Mouse (Mus musculus) lung, embryonic 14.5 days (tissue): ENCODE results near the gene Vmn1r30. TPM values are rescaled to one million over a fixed set of nuclear protein-coding genes. Genes with fewer than 3 reads are reported as not detected.

Source experiments
- ATAC-seq: fragments of 200-750 bp; cut with Nextera tagmentation; 2 replicates; pipeline ENCODE4 v1.8.0; 2017; ENCODE audit warnings: mild to moderate bottlenecking, moderate TSS enrichment, moderate library complexity; ENCODE audit not compliant: insufficient read depth
- DNase-seq: peaks from one replicate; pipeline ENCODE4 v3.0.0-alpha.2; 2015
- H3K27ac ChIP-seq: fragments of 300-500 bp; sonication (generic); 2 replicates; pipeline ENCODE4 v1.5.1; 2014; ENCODE audit warnings: low read depth, mild to moderate bottlenecking, moderate library complexity
- H3K27me3 ChIP-seq: fragments of 300-500 bp; sonication (generic); 2 replicates; pipeline ENCODE4 v1.6.1; 2014; ENCODE audit warnings: low read length, control low read depth; ENCODE audit not compliant: insufficient read depth
- H3K36me3 ChIP-seq: fragments of 300-500 bp; sonication (generic); 2 replicates; pipeline ENCODE4 v1.6.1; 2014; ENCODE audit warnings: control low read depth; ENCODE audit not compliant: insufficient read depth
- H3K4me1 ChIP-seq: fragments of 300-500 bp; sonication (generic); 2 replicates; pipeline ENCODE4 v1.6.1; 2014; ENCODE audit warnings: antibody characterized with exemption, control low read depth; ENCODE audit not compliant: insufficient read depth
- H3K4me2 ChIP-seq: fragments of 300-500 bp; sonication (generic); 2 replicates; pipeline ENCODE4 v1.6.1; 2014; ENCODE audit warnings: mild to moderate bottlenecking
- H3K4me3 ChIP-seq: fragments of 300-500 bp; sonication (generic); 2 replicates; pipeline ENCODE4 v1.5.1; 2014; ENCODE audit warnings: low read depth, low read length
- H3K9ac ChIP-seq: fragments of 300-500 bp; sonication (generic); 2 replicates; pipeline ENCODE4 v1.6.1; 2014
- H3K9me3 ChIP-seq: fragments of 300-500 bp; sonication (generic); 2 replicates; pipeline ENCODE4 v1.6.1; 2016; ENCODE audit warnings: low read depth, low read length, control low read depth
- CTCF ChIP-seq: IDR thresholded peaks from 2 replicates; pipeline ENCODE4 v1.5.1; 2016; ENCODE audit warnings: antibody characterized with exemption, low read depth
- WGBS: fragments of 180-500 bp; shearing (Covaris S2); extraction: QIAGEN DNeasy Blood & Tissue Kit; methylation state at CpG from one replicate; pipeline ENCODE4 v1.1.7; 2014; 5-methylcytosine and 5-hydroxymethylcytosine counted together
- polyA plus RNA-seq: library from polyadenylated mRNA; unstranded; fragments of >200 nt; fragmentation: Nextera tagmentation; extraction: Ambion mirVana; gene quantifications from 2 replicates; pipeline ENCODE4 v1.2.1, GENCODE M21; 2014

Vmn1r30 gene
- polyA plus RNA-seq = not detected in 2 replicates

DNA sequence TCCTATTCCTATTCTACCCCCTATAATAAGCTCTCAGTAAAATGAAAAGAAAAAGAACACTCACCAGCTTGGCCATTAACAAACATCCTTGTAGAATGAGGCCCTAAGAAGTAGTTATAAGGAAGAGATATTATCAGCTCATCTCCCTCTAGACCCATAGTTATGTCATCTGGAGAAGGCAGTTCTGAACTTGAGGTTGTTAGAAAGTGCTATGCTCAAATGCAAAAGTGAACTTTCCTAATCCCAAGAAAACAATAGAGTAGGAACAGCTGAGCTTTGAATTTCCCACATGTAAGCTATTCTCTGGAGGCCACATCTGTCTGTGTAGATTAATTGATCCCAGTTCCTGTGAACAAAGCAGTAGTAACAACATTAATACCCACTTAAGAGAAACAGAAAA, at the start of gene Vmn1r30:
Gene Vmn1r30 (minus strand): TSS at position 101 of the 400 bp plus-strand sequence.
- H3K27me3 ChIP-seq = no peaks in the 10 kb centered on the region
- H3K9ac ChIP-seq = no peak within 1 kb of the TSS
- DNase-seq (no peak), ATAC-seq (no peak)
- H3K9me3 ChIP-seq = no peaks in the 10 kb centered on the region
- no peak within 1 kb of the TSS for H3K27ac ChIP-seq
- H3K4me1 ChIP-seq = no peaks in the 10 kb centered on the region
- H3K4me3 ChIP-seq = no peak within 1 kb of the TSS
- no peak for TF ChIP-seq CTCF
- H3K36me3 ChIP-seq = no peaks in the 10 kb centered on the region
- H3K4me2 ChIP-seq = no peak within 1 kb of the TSS

DNA sequence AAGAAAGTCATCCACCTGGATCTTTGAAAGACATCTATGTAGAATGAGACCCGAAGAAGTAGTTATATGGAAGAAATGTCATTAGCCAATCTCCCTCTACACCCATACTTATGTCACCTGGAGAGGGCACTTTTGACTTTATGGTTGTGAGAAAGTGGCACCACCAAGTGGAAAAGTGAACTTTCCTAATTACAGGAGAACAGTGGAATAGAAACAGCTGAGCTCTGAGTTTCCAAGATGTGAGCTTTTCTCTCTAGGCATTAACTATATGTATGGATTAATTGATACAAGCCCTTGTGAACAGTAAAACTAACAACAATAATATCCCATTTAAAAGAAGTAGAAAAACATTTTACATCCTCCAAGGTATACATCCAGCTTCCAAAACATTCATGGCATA, 32.0 kb upstream of the Vmn1r30 start, which contains the start of gene Vmn1r31:
Gene Vmn1r31 (minus strand): TSS at position 101 of the 400 bp plus-strand sequence.
- H3K9me3 ChIP-seq = no peaks in the 10 kb centered on the region
- ATAC-seq (no peak), DNase-seq (no peak)
- WGBS = 82% methylated on average over 1 of the region's 1 CpGs
- no peak within 1 kb of the TSS for H3K4me2 ChIP-seq
- no peak within 1 kb of the TSS for H3K27ac ChIP-seq
- no peaks in the 10 kb centered on the region for H3K4me1 ChIP-seq
- H3K9ac ChIP-seq = no peak within 1 kb of the TSS
- no peak for TF ChIP-seq CTCF
- no peak within 1 kb of the TSS for H3K4me3 ChIP-seq
- no peaks in the 10 kb centered on the region for H3K27me3 ChIP-seq
- H3K36me3 ChIP-seq = no peaks in the 10 kb centered on the region

Other genes starting within 250 kb of the Vmn1r30 start
- not detected in 2 replicates for gene Vmn1r27, start 224.6 kb downstream of the Vmn1r30 start, polyA plus RNA-seq
- not detected in 2 replicates for gene Vmn1r28, start 181.3 kb downstream of the Vmn1r30 start, polyA plus RNA-seq
- not detected in 2 replicates for gene Vmn1r29, start 141.8 kb downstream of the Vmn1r30 start, polyA plus RNA-seq
- not detected in 2 replicates for gene Vmn1r31, start 31.9 kb upstream of the Vmn1r30 start, polyA plus RNA-seq
- 55.8 and 57.6 TPM in 2 replicates for gene Abcg2, start 141.1 kb upstream of the Vmn1r30 start, polyA plus RNA-seq